Mouse (Mus musculus): Measurements from ENCODE around the gene Cks2. TPM values are rescaled to one million over a fixed set of nuclear protein-coding genes. Genes with fewer than 3 reads are reported as not detected.
A peak's percentile ranks its signal among the peaks of the same experiment; 100 is the strongest.
"Not testable (repeated sequence)": the region's sequence is repeated elsewhere in the genome, so short reads cannot be mapped to it uniquely, and the experiment has no call there.

Gene Cks2
- polyA plus RNA-seq, 1 experiment from 2014 or later = 330 TPM

GRCm38 (mm10) chr13:51658094-51658493 is 13.1 kb downstream of the Cks2 start:
- H3K36me3 ChIP-seq (ENCODE audit: control insufficient read depth, insufficient read depth) = peaks cover 82% of the 10 kb centered on the region
- ATAC-seq (ENCODE audit: low read depth) = no peak
- H3K9ac ChIP-seq (ENCODE audit: low read depth, low read length) = no peak overlapping the region
- no peaks in the 10 kb centered on the region for H3K9me3 ChIP-seq (replicated peaks; ENCODE audit: control insufficient read depth, low read length)
- no peak overlapping the region for H3K27ac ChIP-seq (ENCODE audit: low read length)
- H3K4me2 ChIP-seq (ENCODE audit: low read depth, low read length) = no peak overlapping the region
- H3K27me3 ChIP-seq (ENCODE audit: control insufficient read depth, insufficient read depth, low read depth, low read length) = no peaks in the 10 kb centered on the region
- no peak overlapping the region for H3K4me3 ChIP-seq (ENCODE audit: low read depth, low read length)
- H3K4me1 ChIP-seq (ENCODE audit: control insufficient read depth, low read depth, low read length) = no peaks in the 10 kb centered on the region
- 73% methylated on average over 3 of the region's 3 CpGs for WGBS (ENCODE audit: insufficient replicate concordance)

- peaks cover 77% of the 10 kb centered on the region for H3K36me3 ChIP-seq (ENCODE audit: control insufficient read depth, insufficient read depth)
- ATAC-seq (ENCODE audit: low read depth) = no peak
Observed at GRCm38 (mm10) chr13:51659573-51659972, 14.5 kb downstream of the Cks2 start.

GRCm38 (mm10) chr13:51663561-51663960 is 18.5 kb downstream of the Cks2 start:
- H3K9ac ChIP-seq (ENCODE audit: low read depth, low read length) = no peak overlapping the region
- H3K9me3 ChIP-seq (replicated peaks; ENCODE audit: control insufficient read depth, low read length) = no peaks in the 10 kb centered on the region
- H3K4me2 ChIP-seq (ENCODE audit: low read depth, low read length) = no peak overlapping the region
- H3K36me3 ChIP-seq (ENCODE audit: control insufficient read depth, insufficient read depth) = peaks cover 66% of the 10 kb centered on the region
- WGBS (ENCODE audit: insufficient replicate concordance) = 76% methylated on average over 2 of the region's 2 CpGs
- H3K4me1 ChIP-seq (ENCODE audit: control insufficient read depth, low read depth, low read length) = no peaks in the 10 kb centered on the region
- ATAC-seq (ENCODE audit: low read depth) = no peak
- no peak overlapping the region for H3K27ac ChIP-seq (ENCODE audit: low read length)
- H3K4me3 ChIP-seq (ENCODE audit: low read depth, low read length) = no peak overlapping the region
- H3K27me3 ChIP-seq (ENCODE audit: control insufficient read depth, insufficient read depth, low read depth, low read length) = no peaks in the 10 kb centered on the region

More at GRCm38 (mm10) chr13:51659573-51659972, 14.5 kb downstream of the Cks2 start:
- WGBS (ENCODE audit: insufficient replicate concordance) = 92% methylated on average over 7 of the region's 7 CpGs
- Histone ChIP-seq H3K4me3 (ENCODE audit: low read depth, low read length) (no peak overlapping the region), H3K4me1 (ENCODE audit: control insufficient read depth, low read depth, low read length) (no peaks in the 10 kb centered on the region), H3K4me2 (ENCODE audit: low read depth, low read length) (no peak overlapping the region), H3K27me3 (ENCODE audit: control insufficient read depth, insufficient read depth, low read depth, low read length) (no peaks in the 10 kb centered on the region), H3K9ac (ENCODE audit: low read depth, low read length) (no peak overlapping the region), H3K9me3 (replicated peaks; ENCODE audit: control insufficient read depth, low read length) (no peaks in the 10 kb centered on the region), H3K27ac (ENCODE audit: low read length) (no peak overlapping the region)

- 86% methylated on average over 12 of the region's 12 CpGs for WGBS (ENCODE audit: insufficient replicate concordance)
- H3K36me3 ChIP-seq (ENCODE audit: control insufficient read depth, insufficient read depth) = peaks cover 39% of the 10 kb centered on the region
Observed at GRCm38 (mm10) chr13:51668195-51668594, 23.2 kb downstream of the Cks2 start.

GRCm38 (mm10) chr13:51676641-51677040 is 31.6 kb downstream of the Cks2 start:
- 64% methylated on average over 4 of the region's 4 CpGs for WGBS (ENCODE audit: insufficient replicate concordance)
- Histone ChIP-seq H3K27ac (ENCODE audit: low read length) (no peak overlapping the region), H3K4me2 (ENCODE audit: low read depth, low read length) (no peak overlapping the region), H3K27me3 (ENCODE audit: control insufficient read depth, insufficient read depth, low read depth, low read length) (no peaks in the 10 kb centered on the region), H3K9me3 (replicated peaks; ENCODE audit: control insufficient read depth, low read length) (no peaks in the 10 kb centered on the region), H3K4me1 (ENCODE audit: control insufficient read depth, low read depth, low read length) (peaks cover 20% of the 10 kb centered on the region), H3K4me3 (ENCODE audit: low read depth, low read length) (no peak overlapping the region), H3K9ac (ENCODE audit: low read depth, low read length) (no peak overlapping the region), H3K36me3 (ENCODE audit: control insufficient read depth, insufficient read depth) (peaks cover 55% of the 10 kb centered on the region)
- no peak for ATAC-seq (ENCODE audit: low read depth)

More at GRCm38 (mm10) chr13:51668195-51668594, 23.2 kb downstream of the Cks2 start:
- H3K27ac ChIP-seq (ENCODE audit: low read length); H3K27me3 ChIP-seq (ENCODE audit: control insufficient read depth, insufficient read depth, low read depth, low read length); ATAC-seq (ENCODE audit: low read depth); H3K4me2 ChIP-seq (ENCODE audit: low read depth, low read length); H3K4me1 ChIP-seq (ENCODE audit: control insufficient read depth, low read depth, low read length); H3K9me3 ChIP-seq (replicated peaks; ENCODE audit: control insufficient read depth, low read length); H3K9ac ChIP-seq (ENCODE audit: low read depth, low read length); H3K4me3 ChIP-seq (ENCODE audit: low read depth, low read length): not testable (repeated sequence)

GRCm38 (mm10) chr13:51677041-51677440 is 32.0 kb downstream of the Cks2 start:
- ATAC-seq (ENCODE audit: low read depth) = no peak
- Histone ChIP-seq H3K9me3 (replicated peaks; ENCODE audit: control insufficient read depth, low read length) (no peaks in the 10 kb centered on the region), H3K36me3 (ENCODE audit: control insufficient read depth, insufficient read depth) (peaks cover 56% of the 10 kb centered on the region), H3K27ac (ENCODE audit: low read length) (no peak overlapping the region), H3K27me3 (ENCODE audit: control insufficient read depth, insufficient read depth, low read depth, low read length) (no peaks in the 10 kb centered on the region), H3K4me3 (ENCODE audit: low read depth, low read length) (no peak overlapping the region), H3K9ac (ENCODE audit: low read depth, low read length) (no peak overlapping the region), H3K4me2 (ENCODE audit: low read depth, low read length) (no peak overlapping the region), H3K4me1 (ENCODE audit: control insufficient read depth, low read depth, low read length) (peaks cover 20% of the 10 kb centered on the region)
- 71% methylated on average over 12 of the region's 12 CpGs for WGBS (ENCODE audit: insufficient replicate concordance)

- no peak overlapping the region for H3K27ac ChIP-seq (ENCODE audit: low read length)
- H3K9me3 ChIP-seq (replicated peaks; ENCODE audit: control insufficient read depth, low read length) = no peaks in the 10 kb centered on the region
- peaks cover 20% of the 10 kb centered on the region for H3K4me1 ChIP-seq (ENCODE audit: control insufficient read depth, low read depth, low read length)
- ATAC-seq (ENCODE audit: low read depth) = peak; percentile 85
- WGBS (ENCODE audit: insufficient replicate concordance) = 39% methylated on average over 7 of the region's 7 CpGs
- no peak overlapping the region for H3K9ac ChIP-seq (ENCODE audit: low read depth, low read length)
- no peak overlapping the region for H3K4me2 ChIP-seq (ENCODE audit: low read depth, low read length)
- H3K36me3 ChIP-seq (ENCODE audit: control insufficient read depth, insufficient read depth) = peaks cover 62% of the 10 kb centered on the region
- no peak overlapping the region for H3K4me3 ChIP-seq (ENCODE audit: low read depth, low read length)
- H3K27me3 ChIP-seq (ENCODE audit: control insufficient read depth, insufficient read depth, low read depth, low read length) = no peaks in the 10 kb centered on the region
Observed at GRCm38 (mm10) chr13:51677630-51678185, 32.7 kb downstream of the Cks2 start.

- Histone ChIP-seq H3K36me3 (ENCODE audit: control insufficient read depth, insufficient read depth) (peaks cover 65% of the 10 kb centered on the region), H3K4me3 (ENCODE audit: low read depth, low read length) (no peak overlapping the region), H3K4me2 (ENCODE audit: low read depth, low read length) (no peak overlapping the region), H3K9ac (ENCODE audit: low read depth, low read length) (no peak overlapping the region), H3K4me1 (ENCODE audit: control insufficient read depth, low read depth, low read length) (peaks cover 20% of the 10 kb centered on the region), H3K9me3 (replicated peaks; ENCODE audit: control insufficient read depth, low read length) (no peaks in the 10 kb centered on the region), H3K27me3 (ENCODE audit: control insufficient read depth, insufficient read depth, low read depth, low read length) (no peaks in the 10 kb centered on the region), H3K27ac (ENCODE audit: low read length) (no peak overlapping the region)
- WGBS (ENCODE audit: insufficient replicate concordance) = 80% methylated on average over 6 of the region's 6 CpGs
- ATAC-seq (ENCODE audit: low read depth) = no peak
Observed at GRCm38 (mm10) chr13:51678687-51679086, 33.7 kb downstream of the Cks2 start.

- H3K4me3 ChIP-seq (ENCODE audit: low read depth, low read length) = no peak overlapping the region
- H3K9ac ChIP-seq (ENCODE audit: low read depth, low read length) = no peak overlapping the region
- WGBS (ENCODE audit: insufficient replicate concordance) = 43% methylated on average over 4 of the region's 4 CpGs
- no peaks in the 10 kb centered on the region for H3K9me3 ChIP-seq (replicated peaks; ENCODE audit: control insufficient read depth, low read length)
- no peak for ATAC-seq (ENCODE audit: low read depth)
- H3K27ac ChIP-seq (ENCODE audit: low read length) = no peak overlapping the region
- H3K4me2 ChIP-seq (ENCODE audit: low read depth, low read length) = no peak overlapping the region
- peaks cover 20% of the 10 kb centered on the region for H3K4me1 ChIP-seq (ENCODE audit: control insufficient read depth, low read depth, low read length)
- no peaks in the 10 kb centered on the region for H3K27me3 ChIP-seq (ENCODE audit: control insufficient read depth, insufficient read depth, low read depth, low read length)
- peaks cover 59% of the 10 kb centered on the region for H3K36me3 ChIP-seq (ENCODE audit: control insufficient read depth, insufficient read depth)
Observed at GRCm38 (mm10) chr13:51679332-51679731, 34.3 kb downstream of the Cks2 start.

Data from liver, embryonic 16.5 days (tissue).